Mouse (Mus musculus) midbrain, embryonic 10.5 days (tissue): ENCODE data around the gene Auts2. TPM values are rescaled to one million over a fixed set of nuclear protein-coding genes. Genes with fewer than 3 reads are reported as not detected.

Experiments used
- DNase-seq: peaks from one replicate; pipeline ENCODE4 v3.0.0-alpha.2; 2017; ENCODE audit warnings: low spot score
- H3K27ac ChIP-seq: fragments of 300-500 bp; sonication (generic); replicated peaks from 2 replicates; pipeline ENCODE4 v1.5.1; 2016; ENCODE audit warnings: mild to moderate bottlenecking
- H3K27me3 ChIP-seq: fragments of 300-500 bp; sonication (generic); 2 replicates; pipeline ENCODE4 v1.6.1; 2016; ENCODE audit warnings: low read depth, mild to moderate bottlenecking; ENCODE audit not compliant: poor library complexity, severe bottlenecking
- H3K36me3 ChIP-seq: fragments of 300-500 bp; sonication (generic); 2 replicates; pipeline ENCODE4 v1.6.1; 2016; ENCODE audit warnings: mild to moderate bottlenecking, moderate library complexity
- H3K4me1 ChIP-seq: fragments of 300-500 bp; sonication (generic); 2 replicates; pipeline ENCODE4 v1.6.1; 2016
- H3K4me3 ChIP-seq: fragments of 300-500 bp; sonication (generic); 2 replicates; pipeline ENCODE4 v1.5.1; 2016; ENCODE audit warnings: mild to moderate bottlenecking, moderate library complexity
- H3K9me3 ChIP-seq: fragments of 300-500 bp; sonication (generic); replicated peaks from 2 replicates; pipeline ENCODE4 v1.6.1; 2016; ENCODE audit warnings: mild to moderate bottlenecking
- WGBS: fragments of 180-500 bp; shearing (Covaris S2); methylation state at CpG from one replicate; pipeline ENCODE4 v1.1.7; 2016; 5-methylcytosine and 5-hydroxymethylcytosine counted together
- polyA plus RNA-seq: library from polyadenylated mRNA; unstranded; fragments of >200 nt; fragmentation: Nextera tagmentation; extraction: Ambion mirVana; gene quantifications from 2 replicates; pipeline ENCODE4 v1.2.1, GENCODE M21; 2016

Gene Auts2
- polyA plus RNA-seq, 1 experiment from 2014 or later = 32.3 TPM

DNA sequence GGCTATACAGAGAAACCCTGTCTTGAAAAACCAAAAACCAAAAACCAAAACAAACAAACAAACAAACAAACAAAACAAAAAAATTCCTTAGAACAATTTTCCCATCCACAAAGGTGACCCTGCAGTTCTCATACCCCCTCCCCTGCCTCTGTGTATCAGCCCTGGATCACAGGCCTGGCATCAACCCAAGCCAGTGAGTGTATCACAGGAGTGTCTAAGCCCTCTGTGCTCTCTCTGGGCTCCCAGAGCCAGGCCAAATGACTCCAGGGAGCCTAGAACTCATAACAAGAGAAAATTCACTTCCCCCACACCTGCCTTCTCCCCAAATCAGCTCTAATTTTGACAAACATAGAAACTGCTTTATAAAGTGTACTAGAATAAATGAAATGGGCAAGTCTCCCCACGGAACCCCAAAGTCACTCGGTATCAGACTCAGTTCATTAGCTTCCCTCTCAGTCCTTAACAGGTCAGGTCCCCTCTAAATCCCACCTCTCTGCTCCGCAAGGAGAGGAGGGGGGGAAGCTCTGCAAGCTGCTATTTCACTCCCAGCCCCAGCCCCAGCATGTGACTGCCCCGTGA lies 896.0 kb downstream of the Auts2 start:
- H3K9me3 ChIP-seq = no peaks in the 10 kb centered on the region
- peaks cover 82% of the 10 kb centered on the region for H3K4me1 ChIP-seq
- 47% methylated on average over 3 of the region's 4 CpGs for WGBS
- peaks cover 87% of the 10 kb centered on the region for H3K27me3 ChIP-seq
- H3K27ac ChIP-seq = peak overlapping the region; percentile 58; the same call in 1 of the 2 replicates
- DNase-seq = no peak
- no peaks in the 10 kb centered on the region for H3K36me3 ChIP-seq
- H3K4me3 ChIP-seq = no peak overlapping the region

DNA sequence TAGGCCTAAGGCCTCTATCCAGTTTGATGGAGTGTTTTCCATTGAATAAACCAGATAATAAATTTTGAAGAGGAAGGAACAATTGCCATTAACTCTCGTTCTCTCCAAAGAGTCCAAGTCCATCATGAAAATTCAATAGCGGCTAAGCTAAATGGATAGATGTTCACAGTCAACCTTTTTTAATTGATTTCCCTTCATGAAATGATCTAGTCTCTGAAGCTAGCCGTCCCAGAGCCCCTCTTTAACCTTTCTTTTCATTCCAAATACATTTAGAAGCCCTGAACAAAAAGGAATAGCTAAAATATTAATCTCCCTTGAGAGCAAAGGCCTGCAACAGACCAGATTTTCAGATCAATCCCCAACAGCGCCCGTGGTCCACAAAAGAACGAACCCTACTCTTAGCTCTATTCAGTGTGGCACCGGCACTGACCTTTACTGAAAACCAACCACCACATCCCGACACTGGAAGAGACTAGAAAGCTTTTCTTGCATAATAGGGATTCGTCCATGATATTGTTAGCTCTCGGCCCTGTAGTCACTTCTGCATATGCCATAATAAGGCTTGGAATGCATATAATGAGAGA lies 896.9 kb downstream of the Auts2 start:
- 30% methylated on average over 10 of the region's 10 CpGs for WGBS
- Histone ChIP-seq H3K4me3 (no peak overlapping the region), H3K9me3 (no peaks in the 10 kb centered on the region), H3K27me3 (peaks cover 87% of the 10 kb centered on the region), H3K27ac (no peak overlapping the region), H3K36me3 (no peaks in the 10 kb centered on the region), H3K4me1 (peaks cover 89% of the 10 kb centered on the region)
- DNase-seq = no peak

DNA sequence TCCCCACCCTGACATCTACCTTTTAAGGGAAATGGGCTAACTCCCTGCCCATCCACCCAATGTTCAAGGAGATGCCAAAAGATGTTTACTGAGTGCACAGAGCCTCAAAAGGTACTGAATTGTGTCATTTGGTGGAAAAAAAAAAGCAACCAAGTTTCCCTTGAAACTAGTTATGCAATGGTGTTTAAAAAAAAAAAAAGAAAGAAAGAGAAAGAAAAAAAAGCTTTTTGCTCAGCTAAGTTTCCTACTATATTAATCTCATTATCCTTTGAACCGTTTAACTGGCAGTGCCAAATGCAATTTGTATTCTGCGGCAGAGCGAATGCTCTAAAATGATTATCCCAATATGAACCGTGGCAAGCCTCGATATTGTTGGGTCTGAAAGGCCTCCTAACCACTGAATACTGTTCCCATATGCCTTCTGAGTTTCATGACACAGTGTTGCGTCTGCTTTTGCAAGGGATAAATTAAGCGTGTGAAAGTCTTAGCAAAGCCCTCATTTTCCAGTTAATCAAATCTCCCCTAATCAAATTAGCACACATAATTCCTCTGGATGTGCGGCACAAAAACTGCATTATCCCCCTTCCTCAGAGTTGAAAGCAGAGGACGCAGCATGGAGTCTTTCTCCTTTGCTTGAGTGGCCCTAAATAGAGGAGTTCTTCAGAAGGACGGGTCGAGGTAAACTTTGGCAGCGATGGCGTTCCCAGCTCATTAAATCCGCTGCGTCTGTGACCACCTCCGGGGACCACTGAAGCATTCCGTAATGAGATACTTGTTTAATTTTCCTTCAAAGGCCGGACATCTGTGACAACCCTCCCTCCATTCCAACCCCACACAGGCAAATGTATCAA lies 897.6 kb downstream of the Auts2 start:
- H3K27ac ChIP-seq = no peak overlapping the region
- no peaks in the 10 kb centered on the region for H3K9me3 ChIP-seq
- 11% methylated on average over 18 of the region's 18 CpGs for WGBS
- peaks cover 87% of the 10 kb centered on the region for H3K27me3 ChIP-seq
- DNase-seq = peak; percentile 76
- no peak overlapping the region for H3K4me3 ChIP-seq
- H3K4me1 ChIP-seq = peaks cover 88% of the 10 kb centered on the region
- no peaks in the 10 kb centered on the region for H3K36me3 ChIP-seq

DNA sequence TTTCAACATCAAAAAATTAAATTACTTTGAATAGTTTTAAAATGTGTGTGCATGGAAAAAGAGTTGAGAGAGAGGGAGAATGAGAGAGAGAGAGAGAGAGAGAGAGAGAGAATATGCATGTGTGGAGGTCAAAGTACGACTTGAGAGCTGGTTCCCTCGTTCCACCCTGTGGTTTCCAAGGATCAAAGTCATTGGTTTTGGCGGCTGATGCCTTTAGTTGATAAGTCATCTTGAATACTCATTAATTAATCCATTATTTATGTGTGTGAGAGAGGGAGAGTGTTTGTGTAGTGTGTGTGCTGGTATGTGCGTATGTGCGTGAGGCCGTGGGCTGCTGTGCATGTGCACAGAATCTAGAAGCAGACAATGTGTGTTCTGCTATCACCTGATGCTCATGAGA lies 898.8 kb downstream of the Auts2 start:
- Histone ChIP-seq H3K27me3 (peaks cover 87% of the 10 kb centered on the region), H3K4me3 (no peak overlapping the region), H3K27ac (no peak overlapping the region), H3K9me3 (no peaks in the 10 kb centered on the region), H3K36me3 (no peaks in the 10 kb centered on the region), H3K4me1 (peaks cover 78% of the 10 kb centered on the region)
- 74% methylated on average over 6 of the region's 6 CpGs for WGBS
- DNase-seq = no peak

DNA sequence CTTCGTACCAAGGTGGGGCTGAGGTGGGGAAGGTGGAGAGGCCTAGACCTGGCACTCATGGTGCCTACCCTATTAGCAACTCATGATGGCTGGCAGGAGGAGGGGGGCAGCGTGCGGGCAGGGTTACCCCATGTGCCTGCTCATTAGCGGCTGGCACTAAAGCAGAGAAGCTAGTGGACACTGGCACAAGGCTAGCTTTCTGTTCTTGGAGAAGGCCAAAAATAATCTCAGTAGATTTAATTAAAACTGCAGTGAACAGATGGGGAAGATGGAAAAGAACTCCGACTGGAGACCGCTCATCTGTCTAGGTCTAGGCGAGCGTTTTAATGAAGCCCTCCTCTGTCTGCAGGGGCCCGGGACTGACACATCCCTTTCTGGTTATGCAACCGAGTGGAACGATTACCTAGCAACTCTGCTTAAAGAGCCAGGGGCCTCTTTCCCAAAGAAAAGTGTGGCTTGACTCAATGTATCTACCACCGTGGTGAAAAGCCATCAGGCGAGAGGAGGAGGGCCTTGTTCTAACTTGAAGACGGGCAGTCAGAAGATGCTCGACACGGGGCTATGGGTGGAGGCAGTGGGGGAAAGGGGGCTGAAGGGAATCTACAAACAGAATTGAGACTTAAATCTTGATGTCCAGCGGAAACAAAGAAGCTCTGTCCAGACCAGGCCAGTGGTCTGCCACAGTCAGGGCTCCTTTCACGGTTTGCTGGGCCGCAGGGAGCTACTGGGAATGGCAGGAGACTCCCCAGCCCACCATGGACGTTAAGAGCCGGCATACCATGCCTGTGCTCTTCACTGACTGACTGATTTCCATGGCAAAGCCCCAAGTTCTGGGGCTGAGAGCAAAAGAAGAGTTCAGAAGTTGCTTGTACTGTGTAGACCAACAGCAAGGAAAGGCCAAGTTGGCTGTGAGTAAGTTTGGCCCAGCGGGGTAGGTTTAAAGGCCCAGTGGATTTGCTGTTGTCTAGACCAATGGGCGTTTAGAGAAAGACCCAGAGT lies 899.7 kb downstream of the Auts2 start:
- DNase-seq = peak; percentile 81
- peaks cover 87% of the 10 kb centered on the region for H3K27me3 ChIP-seq
- H3K27ac ChIP-seq = peak overlapping the region; percentile 56
- H3K4me1 ChIP-seq = peaks cover 78% of the 10 kb centered on the region
- H3K4me3 ChIP-seq = peak overlapping the region; percentile 29
- H3K9me3 ChIP-seq = no peaks in the 10 kb centered on the region
- WGBS = 27% methylated on average over 23 of the region's 23 CpGs
- H3K36me3 ChIP-seq = no peaks in the 10 kb centered on the region

DNA sequence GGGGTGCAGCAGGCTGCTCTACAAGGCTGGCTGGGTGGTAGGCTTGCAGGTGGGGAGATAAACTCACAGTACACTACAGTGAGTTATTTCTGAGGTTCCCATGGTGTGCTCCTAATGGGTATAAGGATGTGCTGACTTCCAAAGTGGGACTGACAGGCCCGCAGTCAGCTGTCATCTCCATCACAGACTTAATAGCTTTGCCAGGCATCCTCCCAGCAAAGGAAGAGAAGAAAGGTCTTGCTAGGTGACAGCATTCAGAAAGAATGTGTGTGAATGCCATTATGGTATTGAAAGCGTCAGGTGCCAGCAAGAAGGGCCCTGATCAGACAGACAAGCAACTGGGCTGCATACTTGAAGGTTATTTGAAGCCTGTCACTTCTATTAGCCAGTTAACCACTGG lies 900.4 kb downstream of the Auts2 start:
- H3K4me1 ChIP-seq = peaks cover 70% of the 10 kb centered on the region
- H3K9me3 ChIP-seq = no peaks in the 10 kb centered on the region
- H3K4me3 ChIP-seq = peak overlapping the region; percentile 29
- H3K27ac ChIP-seq = peak overlapping the region; percentile 56
- 32% methylated on average over 2 of the region's 2 CpGs for WGBS
- H3K36me3 ChIP-seq = no peaks in the 10 kb centered on the region
- peaks cover 87% of the 10 kb centered on the region for H3K27me3 ChIP-seq
- no peak for DNase-seq

DNA sequence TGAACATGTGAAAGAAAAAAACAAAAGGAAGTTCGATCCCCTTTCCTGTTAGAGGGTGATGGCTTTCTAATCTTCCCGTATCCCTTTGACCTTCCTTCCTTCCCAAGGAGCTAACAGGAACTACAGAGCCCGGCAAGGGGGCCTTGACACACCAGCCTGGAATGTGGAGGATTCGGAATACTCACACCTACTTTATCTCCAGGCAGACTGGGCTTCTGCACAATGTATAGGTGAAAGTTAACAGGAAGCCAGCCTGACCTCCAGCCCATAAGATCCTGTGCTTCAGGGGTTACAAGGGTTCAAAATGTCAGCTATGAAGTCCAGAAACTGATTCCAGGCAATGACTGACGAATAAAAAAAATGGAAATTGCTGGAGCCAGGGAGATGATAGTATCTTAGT lies 906.7 kb downstream of the Auts2 start:
- no peak for DNase-seq
- H3K27ac ChIP-seq = no peak overlapping the region
- no peaks in the 10 kb centered on the region for H3K36me3 ChIP-seq
- H3K4me3 ChIP-seq = no peak overlapping the region
- WGBS = 86% methylated on average over 5 of the region's 5 CpGs
- H3K27me3 ChIP-seq = peaks cover 93% of the 10 kb centered on the region
- peaks cover 18% of the 10 kb centered on the region for H3K4me1 ChIP-seq
- H3K9me3 ChIP-seq = no peaks in the 10 kb centered on the region

DNA sequence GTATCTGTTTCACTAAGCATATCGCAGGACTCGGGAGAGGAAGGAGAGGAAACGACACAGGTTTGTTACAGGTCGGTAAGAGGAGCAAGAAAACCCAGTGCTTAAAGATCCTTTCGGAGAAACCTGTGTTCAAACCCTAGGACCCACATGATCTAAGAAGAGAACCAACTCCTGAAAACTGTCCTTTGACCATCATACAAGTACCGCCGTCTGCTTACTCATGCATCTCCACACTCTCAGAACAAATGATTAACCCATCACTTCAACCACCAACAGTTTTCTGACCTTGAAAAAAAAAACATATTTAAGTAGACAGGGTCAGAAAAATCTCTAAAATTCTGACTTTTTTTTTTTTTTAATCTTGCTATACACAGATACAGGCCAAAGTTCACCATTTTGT lies 908.4 kb downstream of the Auts2 start:
- 94% methylated on average over 7 of the region's 7 CpGs for whole genome bisulfite sequencing
- H3K4me3 ChIP-seq = no peak overlapping the region
- DNase-seq = no peak
- no peak overlapping the region for H3K27ac ChIP-seq
- no peaks in the 10 kb centered on the region for H3K36me3 ChIP-seq
- H3K4me1 ChIP-seq = peaks cover 22% of the 10 kb centered on the region
- peaks cover 90% of the 10 kb centered on the region for H3K27me3 ChIP-seq
- H3K9me3 ChIP-seq = no peaks in the 10 kb centered on the region

DNA sequence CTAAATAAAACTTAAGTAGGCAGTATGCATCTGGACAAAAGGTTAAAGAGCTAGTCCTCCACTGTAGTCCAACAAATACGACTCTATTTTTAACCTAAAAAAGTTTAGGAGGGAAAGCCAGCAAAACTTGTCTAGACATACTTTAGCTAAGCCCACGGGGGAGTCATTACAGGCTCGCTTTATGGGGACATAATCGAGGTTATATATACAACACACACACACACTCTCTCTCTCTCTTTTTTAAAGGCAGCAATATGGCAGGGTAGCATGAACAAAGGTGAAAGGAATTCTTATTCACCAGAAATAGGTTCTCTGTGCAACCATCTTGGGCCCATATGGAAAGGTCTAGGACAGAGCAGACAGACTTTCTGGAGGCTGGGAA lies 911.2 kb downstream of the Auts2 start:
- H3K9me3 ChIP-seq = no peaks in the 10 kb centered on the region
- WGBS = 87% methylated on average over 4 of the region's 4 CpGs
- no peak overlapping the region for H3K4me3 ChIP-seq
- H3K27me3 ChIP-seq = peaks cover 90% of the 10 kb centered on the region
- no peak overlapping the region; the same call in 1 of the 2 replicates for H3K27ac ChIP-seq
- H3K4me1 ChIP-seq = peaks cover 22% of the 10 kb centered on the region
- no peaks in the 10 kb centered on the region for H3K36me3 ChIP-seq
- no peak for DNase-seq

DNA sequence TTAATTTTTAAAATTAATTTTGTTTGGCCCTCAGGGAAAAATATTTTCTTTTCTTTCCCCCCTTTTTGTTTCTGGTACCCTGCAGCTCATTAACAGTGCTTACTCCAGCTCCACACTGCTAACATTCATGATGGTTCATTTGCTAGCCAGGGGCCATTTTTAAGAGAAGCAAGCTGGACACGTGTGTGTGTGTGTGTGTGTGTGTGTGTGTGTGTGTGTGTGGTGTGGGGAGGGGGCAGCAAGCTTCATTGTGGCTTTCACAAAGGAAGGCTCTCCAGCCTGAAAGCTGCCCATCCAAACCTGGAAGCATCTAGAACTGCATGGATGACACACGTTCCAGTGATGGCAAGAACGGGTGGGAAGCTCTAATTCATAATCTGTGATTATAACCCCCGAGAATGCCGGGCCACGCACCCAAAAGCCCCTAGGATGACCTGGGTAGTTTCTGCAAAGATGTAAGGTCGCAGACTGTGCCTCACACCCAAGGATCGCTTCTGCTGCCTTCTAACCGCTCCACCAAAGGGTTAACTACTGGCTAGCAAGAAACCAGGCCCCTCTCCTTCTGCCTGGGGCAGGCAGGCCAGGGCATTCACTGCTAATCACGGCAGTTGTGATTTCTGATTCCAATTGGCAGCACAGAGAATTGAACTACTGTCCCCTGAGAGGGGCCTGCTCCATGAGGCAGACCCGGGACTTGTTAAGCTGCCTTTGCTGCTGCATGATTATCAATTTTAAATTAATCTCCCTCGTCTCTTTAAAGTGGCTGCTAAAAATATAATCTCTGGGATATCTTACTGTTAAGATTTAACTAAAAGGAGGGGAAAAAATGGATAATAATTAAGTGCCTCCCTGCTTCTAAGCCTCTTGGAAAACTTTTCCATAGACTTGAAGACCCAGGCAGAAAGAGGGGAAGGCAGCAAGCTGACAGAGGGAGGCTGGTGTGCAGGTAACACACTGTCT lies 911.8 kb downstream of the Auts2 start:
- 42% methylated on average over 12 of the region's 12 CpGs for WGBS
- DNase-seq = peak; percentile 45

DNA sequence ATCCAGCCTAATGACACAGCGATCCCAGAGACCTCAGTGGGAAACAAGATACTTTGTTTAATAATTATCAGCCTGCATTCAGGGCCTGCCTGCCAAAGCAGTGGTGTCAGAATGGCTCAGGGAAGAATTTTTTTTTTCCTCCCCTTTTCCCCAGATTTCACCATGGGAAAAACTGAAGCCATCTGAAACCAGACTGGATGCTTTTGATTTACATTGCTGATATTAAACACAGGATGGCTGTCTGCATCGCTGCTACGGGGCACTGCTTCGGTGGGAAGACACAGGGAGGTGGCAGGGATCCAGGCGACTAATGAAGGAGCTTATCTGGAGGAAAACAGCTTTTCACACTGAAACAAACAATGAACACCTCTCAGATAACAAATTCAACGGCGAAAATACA lies 912.6 kb downstream of the Auts2 start:
- peaks cover 90% of the 10 kb centered on the region for H3K27me3 ChIP-seq
- no peaks in the 10 kb centered on the region for H3K36me3 ChIP-seq
- H3K4me3 ChIP-seq = no peak overlapping the region
- H3K4me1 ChIP-seq = peaks cover 22% of the 10 kb centered on the region
- no peak for DNase-seq
- H3K9me3 ChIP-seq = no peaks in the 10 kb centered on the region
- H3K27ac ChIP-seq = peak overlapping the region; percentile 57
- WGBS = 41% methylated on average over 7 of the region's 7 CpGs

More for the DNA sequence above, 911.8 kb downstream of the Auts2 start:
- Histone ChIP-seq H3K27me3 (peaks cover 90% of the 10 kb centered on the region), H3K4me1 (peaks cover 22% of the 10 kb centered on the region), H3K9me3 (no peaks in the 10 kb centered on the region), H3K36me3 (no peaks in the 10 kb centered on the region), H3K27ac (peak overlapping the region; percentile 57), H3K4me3 (no peak overlapping the region)
